Mouse (Mus musculus) c-Kit-positive CD71-positive TER-119-negative erythroid progenitor cells, embryonic 14.5 days (primary cell): ENCODE data around the gene Astn2.

ENCODE experiments used
- DNase-seq: peaks from one replicate; pipeline ENCODE4 v3.0.0-alpha.2; 2013; ENCODE audit warnings: low read depth

Gene Astn2

DNA sequence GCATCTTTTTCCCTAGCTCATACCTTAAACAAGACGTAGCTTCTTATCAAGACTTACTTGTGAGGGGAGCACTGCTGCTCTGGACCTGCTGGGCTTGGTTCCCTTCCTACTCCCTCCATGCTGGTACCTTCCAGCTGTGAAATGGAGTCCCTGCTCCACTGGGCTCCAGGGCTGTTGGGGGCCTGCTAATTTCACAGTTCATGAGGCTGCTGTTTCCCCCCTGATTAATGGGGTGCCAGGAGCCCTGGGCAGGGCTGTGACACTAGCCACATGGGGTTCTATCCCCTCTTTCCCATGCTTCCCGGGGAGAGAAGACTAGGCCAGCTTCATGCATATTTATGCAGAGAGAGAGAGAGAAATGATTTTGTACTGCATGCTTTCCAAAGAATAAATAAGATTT, 234.9 kb downstream of the Astn2 start:
- no peak for DNase-seq

DNA sequence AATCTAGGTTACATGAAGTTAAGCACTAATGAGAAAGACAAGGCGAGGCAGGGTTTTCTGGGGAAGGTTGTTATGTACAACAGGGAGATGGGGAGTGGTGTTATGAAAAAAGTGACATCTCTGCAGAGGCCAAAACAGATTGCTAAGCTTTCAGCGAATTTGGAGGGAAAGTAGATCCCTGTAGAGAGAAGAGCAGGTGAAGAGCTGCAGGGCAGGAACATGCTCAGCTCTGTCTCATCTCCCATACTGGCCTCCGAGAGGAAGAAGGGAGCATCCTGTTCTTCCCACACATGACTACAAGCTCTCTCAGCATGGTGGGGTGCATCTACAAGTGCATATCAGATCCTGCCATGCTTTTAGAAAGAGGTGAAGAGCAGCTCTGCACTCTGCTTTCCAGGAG, 245.7 kb downstream of the Astn2 start:
- DNase-seq: no peak

- no peak for DNase-seq
These were observed 246.8 kb downstream of the Astn2 start for GRCm38 (mm10) chr4:66157439-66158113.

DNA sequence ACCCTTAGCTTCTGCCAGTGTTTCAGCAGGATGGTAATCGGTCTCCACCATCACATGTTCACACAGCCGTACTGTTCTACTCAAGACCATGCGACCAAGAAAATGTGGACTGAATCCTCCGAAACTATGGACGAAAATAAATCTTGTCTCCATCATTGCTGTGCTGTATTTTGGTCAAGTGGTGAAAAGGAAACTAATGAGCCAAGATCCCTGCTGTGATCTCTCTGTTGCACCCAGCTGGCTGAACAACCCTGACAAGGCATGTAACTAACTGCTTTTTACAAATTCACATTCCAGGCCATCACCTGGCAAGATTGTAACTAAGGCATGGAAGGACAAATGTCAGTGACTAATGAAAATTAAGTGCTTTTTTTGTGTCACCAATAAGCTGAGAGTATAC, 257.9 kb downstream of the Astn2 start:
- no peak for DNase-seq

DNA sequence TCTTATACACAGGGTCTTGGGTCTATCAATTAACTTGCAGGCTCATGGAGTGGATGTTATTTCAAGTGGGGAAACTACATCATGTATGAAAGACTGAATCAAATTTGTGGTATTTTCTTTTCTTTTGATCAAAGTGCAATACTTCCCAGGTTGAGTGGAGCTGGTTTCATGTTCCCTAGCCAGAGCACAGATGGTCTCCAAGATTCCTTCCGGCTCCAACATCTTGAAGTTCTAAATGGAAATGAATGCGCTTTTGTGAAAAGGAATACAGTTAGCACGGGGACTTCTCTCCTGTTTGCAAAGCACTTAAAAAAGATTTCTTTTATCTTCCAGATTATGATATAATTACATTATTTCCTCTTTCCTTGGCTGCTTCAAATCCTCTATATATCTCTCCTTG, 278.2 kb downstream of the Astn2 start:
- no peak for DNase-seq

- no peak for DNase-seq
These were observed 281.5 kb downstream of the Astn2 start for GRCm38 (mm10) chr4:66122766-66123358.

DNA sequence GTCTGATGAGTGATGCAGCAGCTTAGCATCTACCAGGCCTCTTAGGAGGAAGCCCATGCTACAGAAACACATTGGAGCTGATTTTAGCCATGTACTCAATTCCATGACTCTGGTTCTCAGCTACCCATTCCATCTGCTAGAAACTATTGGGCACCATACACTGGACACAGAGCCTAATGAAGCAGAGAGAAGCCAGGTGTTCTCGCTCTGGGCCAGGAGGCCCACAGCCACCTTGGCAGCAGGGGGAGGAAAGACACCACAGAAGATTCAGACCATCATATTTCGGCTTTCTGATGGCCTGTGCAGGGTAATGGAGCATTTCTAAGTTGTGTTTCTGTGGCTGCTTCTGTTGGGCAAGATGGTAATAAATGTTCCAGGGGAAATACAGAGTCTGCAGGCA, 290.2 kb downstream of the Astn2 start:
- DNase-seq: no peak

- DNase-seq: no peak
These were observed 302.4 kb downstream of the Astn2 start for GRCm38 (mm10) chr4:66102037-66102436.

- DNase-seq: no peak
These were observed 306.8 kb downstream of the Astn2 start for GRCm38 (mm10) chr4:66097629-66098028.

DNA sequence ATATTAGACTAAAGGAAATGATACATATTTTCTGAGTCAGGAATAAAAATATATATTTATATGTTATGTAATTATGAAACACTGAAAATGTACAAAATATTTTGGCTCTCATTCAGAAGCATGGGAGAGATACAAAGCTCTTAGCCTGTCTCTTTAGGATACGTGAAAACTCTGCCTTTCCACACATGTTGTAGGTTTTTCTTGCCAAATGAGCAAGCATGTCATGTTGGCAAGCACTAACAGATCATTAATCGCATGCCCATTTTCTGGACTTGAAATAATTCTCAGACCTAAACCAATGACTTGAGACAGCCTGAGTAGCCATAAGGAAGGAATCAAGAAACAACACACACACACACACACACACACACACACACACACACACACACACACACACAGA, 308.3 kb downstream of the Astn2 start:
- no peak for DNase-seq

DNA sequence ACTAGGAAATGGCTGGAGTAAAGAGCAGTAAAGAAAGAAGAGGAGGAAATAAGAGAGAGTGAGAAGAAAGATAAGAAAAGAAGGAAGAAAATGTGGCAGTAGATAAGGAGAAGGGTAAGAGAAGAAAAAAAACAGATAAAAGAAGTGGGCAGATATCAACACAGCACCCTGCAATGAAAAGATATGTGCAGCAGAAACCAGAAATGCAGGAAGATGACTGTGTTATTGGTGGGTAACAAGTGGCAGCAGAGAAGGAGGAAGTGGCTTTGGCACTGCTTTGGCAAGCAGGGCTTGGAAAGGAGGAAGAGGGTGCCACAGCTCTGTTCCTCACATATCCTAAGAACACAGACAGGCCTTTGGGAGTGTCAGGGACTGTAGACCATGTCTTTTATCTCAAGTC, 347.2 kb downstream of the Astn2 start:
- DNase-seq: no peak

GRCm38 (mm10) chr4:66055690-66056089, 348.7 kb downstream of the Astn2 start:
- no peak for DNase-seq

- no peak for DNase-seq
These were observed 361.3 kb downstream of the Astn2 start for GRCm38 (mm10) chr4:66043014-66043672.

GRCm38 (mm10) chr4:66033826-66034225, 370.6 kb downstream of the Astn2 start:
- no peak for DNase-seq

- DNase-seq: no peak
These were observed 373.0 kb downstream of the Astn2 start for GRCm38 (mm10) chr4:66031320-66031870.

DNA sequence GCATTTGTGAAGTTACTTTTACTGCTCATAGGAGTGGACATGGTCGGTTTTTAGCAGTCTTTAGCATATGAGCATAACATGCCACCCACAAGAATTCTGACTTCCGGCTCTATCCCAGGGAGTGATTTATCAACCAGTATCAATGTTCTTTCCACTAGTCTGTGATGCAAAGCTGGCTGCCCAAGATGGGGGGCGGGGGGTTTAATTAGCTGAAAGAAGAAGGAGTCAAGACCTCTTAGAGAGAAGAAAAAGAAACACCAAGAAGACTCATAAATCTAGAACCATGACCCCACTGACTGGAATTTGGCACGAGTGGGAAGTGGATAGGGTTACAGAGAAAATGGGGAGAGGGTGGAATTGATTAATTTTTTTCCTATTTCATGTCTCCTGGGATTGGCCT, 374.5 kb downstream of the Astn2 start:
- DNase-seq: no peak

DNA sequence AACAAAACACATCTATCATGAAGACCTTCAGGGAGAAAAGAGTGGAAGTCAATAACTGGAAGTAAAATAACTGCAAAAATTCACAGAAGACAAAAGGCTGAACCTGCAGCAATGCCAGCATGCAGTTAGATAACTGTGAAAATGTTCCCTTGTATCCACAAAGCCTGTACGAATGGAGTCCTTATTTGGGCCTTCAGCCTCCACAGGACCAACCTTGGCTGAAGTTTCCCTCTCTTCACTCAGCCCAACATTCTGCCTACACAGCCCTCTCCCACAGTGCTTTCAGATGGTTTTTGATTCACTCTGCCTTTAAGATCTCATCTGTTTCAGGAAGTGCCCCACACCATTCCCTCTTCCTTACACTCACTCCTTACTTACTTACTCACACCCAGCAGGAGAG, 376.5 kb downstream of the Astn2 start:
- DNase-seq: no peak

GRCm38 (mm10) chr4:66025393-66026062, 378.9 kb downstream of the Astn2 start:
- no peak for DNase-seq

DNA sequence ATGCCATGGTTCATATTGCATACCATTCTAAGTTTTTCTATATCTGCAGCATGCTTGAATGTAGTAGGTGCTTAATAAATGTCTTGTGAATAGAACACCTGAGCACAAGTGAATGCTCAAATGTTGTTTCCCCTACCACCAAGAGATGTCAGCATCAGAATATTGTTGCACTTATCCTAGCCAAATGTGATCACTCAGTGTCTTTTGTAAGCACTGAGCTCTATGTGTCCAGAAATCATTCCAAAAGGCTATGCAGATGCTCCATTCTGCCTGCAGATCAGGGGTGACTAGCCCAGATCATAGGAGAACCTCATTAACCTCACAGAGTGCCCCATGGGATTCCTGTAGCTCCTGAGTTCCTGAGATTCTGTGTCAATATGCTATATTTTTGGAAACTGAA, 401.5 kb downstream of the Astn2 start:
- no peak for DNase-seq

GRCm38 (mm10) chr4:65983643-65984042, 420.8 kb downstream of the Astn2 start:
- DNase-seq: no peak

DNA sequence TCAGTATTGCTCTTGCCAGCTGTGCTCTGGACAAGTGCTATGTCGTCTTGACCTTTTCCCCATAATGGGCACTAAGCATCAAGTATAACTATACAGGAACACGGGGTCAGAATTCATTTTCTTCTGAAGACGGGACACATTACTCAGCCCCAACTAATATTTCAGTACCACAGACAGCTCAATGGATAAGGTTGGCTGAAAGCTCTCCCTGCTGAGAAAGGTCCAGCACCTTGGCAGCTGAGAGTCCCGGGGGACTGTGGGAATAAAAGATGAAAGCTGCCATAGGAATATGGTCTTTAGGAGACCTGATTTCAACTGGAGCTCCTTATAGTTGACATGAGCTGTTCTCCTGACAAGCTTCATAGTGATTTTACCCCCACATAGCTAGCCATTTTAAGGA, 421.5 kb downstream of the Astn2 start:
- DNase-seq: no peak

DNA sequence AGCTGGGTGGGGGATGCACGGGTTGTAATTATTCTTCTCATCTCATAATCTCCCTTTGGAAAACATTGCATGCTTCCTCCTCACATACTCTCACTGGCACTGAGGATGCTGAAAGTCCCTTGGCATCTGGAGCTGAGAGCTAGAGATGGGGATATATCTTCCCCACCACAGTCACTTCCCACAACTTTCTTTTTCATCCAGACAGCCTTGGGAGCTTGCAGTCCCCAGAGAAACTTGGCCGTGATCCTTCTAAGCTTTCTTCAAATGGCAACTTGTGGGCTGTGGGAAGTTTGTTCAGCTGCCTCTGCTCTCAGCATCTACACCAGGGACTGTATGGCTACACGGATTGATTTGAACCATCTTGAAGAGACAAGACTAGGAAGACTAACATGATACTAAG, 428.2 kb downstream of the Astn2 start:
- no peak for DNase-seq

GRCm38 (mm10) chr4:65972395-65972794, 432.0 kb downstream of the Astn2 start:
- no peak for DNase-seq
